Mouse (Mus musculus) forebrain, embryonic 11.5 days (tissue): ENCODE results near the gene Spire2. TPM values are rescaled to one million over a fixed set of nuclear protein-coding genes. Genes with fewer than 3 reads are reported as not detected.

Experiments used
- polyA plus RNA-seq: library from polyadenylated mRNA; unstranded; fragments of >200 nt; fragmentation: Nextera tagmentation; extraction: Ambion mirVana; gene quantifications from 2 replicates; pipeline ENCODE4 v1.2.1, GENCODE M21; 2014

The Spire2 gene
- polyA plus RNA-seq, 1 experiment from 2014 or later = 13.4 TPM

Other genes with a start within 250 kb of the Spire2 start
- 1,219 and 1,311 TPM in 2 replicates for gene Rpl13, start 230.4 kb upstream of the Spire2 start, polyA plus RNA-seq
- gene Cpne7, start 215.3 kb upstream of the Spire2 start, polyA plus RNA-seq = 0.19 TPM in 1 of 2 replicates, not detected in the other
- gene Sult5a1, start 174.4 kb upstream of the Spire2 start, polyA plus RNA-seq = 2.9 and 4.3 TPM in 2 replicates
- gene Dpep1, start 146.5 kb upstream of the Spire2 start, polyA plus RNA-seq = 0.81 and 1.5 TPM in 2 replicates
- gene Chmp1a, start 120.0 kb upstream of the Spire2 start, polyA plus RNA-seq = 117 and 126 TPM in 2 replicates
- 5.9 and 6.0 TPM in 2 replicates for gene Spata33, start 119.9 kb upstream of the Spire2 start, polyA plus RNA-seq
- gene Cdk10, start 107.9 kb upstream of the Spire2 start, polyA plus RNA-seq = 36.0 and 36.6 TPM in 2 replicates
- 1.8 and 2.0 TPM in 2 replicates for gene Spata2l, start 96.5 kb upstream of the Spire2 start, polyA plus RNA-seq
- gene Zfp276, start 78.5 kb upstream of the Spire2 start, polyA plus RNA-seq = 25.1 and 26.5 TPM in 2 replicates
- 27.3 and 29.6 TPM in 2 replicates for gene Vps9d1, start 78.4 kb upstream of the Spire2 start, polyA plus RNA-seq
- 46.5 and 48.6 TPM in 2 replicates for gene Fanca, start 14.1 kb upstream of the Spire2 start, polyA plus RNA-seq
- 166 and 186 TPM in 2 replicates for gene Tcf25, start 41.0 kb downstream of the Spire2 start, polyA plus RNA-seq
- 0.16 and 0.31 TPM in 2 replicates for gene Mc1r, start 74.4 kb downstream of the Spire2 start, polyA plus RNA-seq
- 556 and 641 TPM in 2 replicates for gene Tubb3, start 78.7 kb downstream of the Spire2 start, polyA plus RNA-seq
- gene Def8, start 90.8 kb downstream of the Spire2 start, polyA plus RNA-seq = 46.3 and 48.1 TPM in 2 replicates
- 44.3 and 51.0 TPM in 2 replicates for gene Afg3l1, start 145.2 kb downstream of the Spire2 start, polyA plus RNA-seq
- gene Dbndd1, start 182.8 kb downstream of the Spire2 start, polyA plus RNA-seq = 24.0 and 27.5 TPM in 2 replicates
- gene Gas8, start 186.1 kb downstream of the Spire2 start, polyA plus RNA-seq = 41.8 and 42.1 TPM in 2 replicates